Mouse (Mus musculus): Measurements from ENCODE around the gene March9.

GRCm38 (mm10) chr10:127075651-127076050, 15.7 kb upstream of the March9 start:
- TF ChIP-seq TAL1 (IDR thresholded peaks at IDR 0.05; ENCODE audit: low read length), result no peak
- TF ChIP-seq POLR2A (IDR thresholded peaks at IDR 0.05; ENCODE audit: control insufficient read depth in 1 of 2, insufficient read depth in 1 of 2, low read depth in 1 of 2, low read length in 2 of 2, poor library complexity in 1 of 2), result no peak
- no peak for TF ChIP-seq USF1 (IDR thresholded peaks at IDR 0.05; ENCODE audit: low read depth, low read length)
- TF ChIP-seq CTCF (IDR thresholded peaks at IDR 0.05 in 2 of 3, conservative IDR thresholded peaks at IDR 0.05 in 1 of 3; ENCODE audit: control insufficient read depth in 1 of 3, insufficient read depth in 1 of 3, low read depth in 2 of 3, low read length in 3 of 3, poor library complexity in 1 of 3, severe bottlenecking in 1 of 3), result no peak
- TF ChIP-seq SIN3A (IDR thresholded peaks at IDR 0.05; ENCODE audit: low read length), result no peak
- no peak for TF ChIP-seq SMC3 (IDR thresholded peaks at IDR 0.05; ENCODE audit: low read depth, low read length)
- TF ChIP-seq MYC (IDR thresholded peaks at IDR 0.05; ENCODE audit: low read depth, low read length), result no peak
- no peak for TF ChIP-seq MAX (IDR thresholded peaks at IDR 0.05; ENCODE audit: low read length)
- no peak for TF ChIP-seq MAFK (IDR thresholded peaks at IDR 0.05; ENCODE audit: borderline replicate concordance, low read depth, low read length)
